Mouse (Mus musculus): ENCODE results near the gene Slc39a5. TPM values are rescaled to one million over a fixed set of nuclear protein-coding genes. Genes with fewer than 3 reads are reported as not detected.
A peak's percentile ranks its signal among the peaks of the same experiment; 100 is the strongest.

Slc39a5 gene
- polyA plus RNA-seq, 1 experiment from 2014 or later: 30.5 TPM

GRCm38 (mm10) chr10:128433417-128433816 is 32.4 kb upstream of the Slc39a5 start:
- Histone ChIP-seq H3K27me3 (no peaks in the 10 kb centered on the region), H3K36me3 (peaks cover 62% of the 10 kb centered on the region), H3K27ac (no peak overlapping the region), H3K9ac (no peak overlapping the region), H3K4me1 (replicated peaks) (no peaks in the 10 kb centered on the region), H3K9me3 (replicated peaks) (no peaks in the 10 kb centered on the region), H3K4me3 (replicated peaks) (no peak overlapping the region), H3K4me2 (no peak overlapping the region)
- WGBS (ENCODE audit: insufficient replicate concordance): 77% methylated on average over 2 of the region's 2 CpGs
- ATAC-seq (ENCODE audit: low read depth) (no peak), DNase-seq (no peak)

GRCm38 (mm10) chr10:128429454-128429853 is 28.4 kb upstream of the Slc39a5 start:
- Histone ChIP-seq H3K4me2 (no peak overlapping the region), H3K4me3 (replicated peaks) (no peak overlapping the region), H3K4me1 (replicated peaks) (peaks cover 7% of the 10 kb centered on the region), H3K27ac (no peak overlapping the region), H3K27me3 (no peaks in the 10 kb centered on the region), H3K9ac (no peak overlapping the region), H3K36me3 (peaks cover 37% of the 10 kb centered on the region), H3K9me3 (replicated peaks) (no peaks in the 10 kb centered on the region)
- no peak for ATAC-seq (ENCODE audit: low read depth)
- WGBS (ENCODE audit: insufficient replicate concordance): 78% methylated on average over 4 of the region's 4 CpGs
- no peak for DNase-seq

- WGBS (ENCODE audit: insufficient replicate concordance): 77% methylated on average over 5 of the region's 5 CpGs
- DNase-seq (no peak), ATAC-seq (ENCODE audit: low read depth) (no peak)
- no peak overlapping the region for H3K9ac ChIP-seq
- H3K4me2 ChIP-seq: no peak overlapping the region
- peaks cover 35% of the 10 kb centered on the region for H3K36me3 ChIP-seq
- H3K27ac ChIP-seq: no peak overlapping the region
- peaks cover 7% of the 10 kb centered on the region for H3K4me1 ChIP-seq (replicated peaks)
- H3K27me3 ChIP-seq: no peaks in the 10 kb centered on the region
- no peak overlapping the region for H3K4me3 ChIP-seq (replicated peaks)
- H3K9me3 ChIP-seq (replicated peaks): no peaks in the 10 kb centered on the region
These were observed 28.0 kb upstream of the Slc39a5 start for GRCm38 (mm10) chr10:128429052-128429451.

- Histone ChIP-seq H3K4me3 (replicated peaks) (no peak overlapping the region), H3K27me3 (no peaks in the 10 kb centered on the region), H3K36me3 (peaks cover 47% of the 10 kb centered on the region), H3K9ac (no peak overlapping the region), H3K4me2 (no peak overlapping the region), H3K27ac (no peak overlapping the region), H3K4me1 (replicated peaks) (peaks cover 7% of the 10 kb centered on the region), H3K9me3 (replicated peaks) (no peaks in the 10 kb centered on the region)
- DNase-seq: no peak
- no peak for ATAC-seq (ENCODE audit: low read depth)
- WGBS (ENCODE audit: insufficient replicate concordance): 68% methylated on average over 3 of the region's 3 CpGs
These were observed 24.2 kb upstream of the Slc39a5 start for GRCm38 (mm10) chr10:128425260-128425659.

- Histone ChIP-seq H3K27ac (no peak overlapping the region), H3K4me2 (no peak overlapping the region), H3K27me3 (no peaks in the 10 kb centered on the region), H3K4me1 (replicated peaks) (peaks cover 7% of the 10 kb centered on the region), H3K9me3 (replicated peaks) (no peaks in the 10 kb centered on the region), H3K36me3 (peaks cover 48% of the 10 kb centered on the region), H3K9ac (no peak overlapping the region), H3K4me3 (replicated peaks) (no peak overlapping the region)
- 27% methylated on average over 7 of the region's 7 CpGs for WGBS (ENCODE audit: insufficient replicate concordance)
- DNase-seq (no peak), ATAC-seq (ENCODE audit: low read depth) (no peak)
These were observed 23.6 kb upstream of the Slc39a5 start for GRCm38 (mm10) chr10:128424604-128425003.

- Histone ChIP-seq H3K9ac (no peak overlapping the region), H3K36me3 (peaks cover 54% of the 10 kb centered on the region), H3K9me3 (replicated peaks) (no peaks in the 10 kb centered on the region), H3K27me3 (no peaks in the 10 kb centered on the region), H3K27ac (no peak overlapping the region), H3K4me1 (replicated peaks) (peaks cover 7% of the 10 kb centered on the region), H3K4me3 (replicated peaks) (no peak overlapping the region), H3K4me2 (no peak overlapping the region)
- WGBS (ENCODE audit: insufficient replicate concordance): 56% methylated on average over 5 of the region's 5 CpGs
- DNase-seq: no peak
- no peak for ATAC-seq (ENCODE audit: low read depth)
These were observed 21.4 kb upstream of the Slc39a5 start for GRCm38 (mm10) chr10:128422426-128422825.

- 78% methylated on average over 5 of the region's 5 CpGs for WGBS (ENCODE audit: insufficient replicate concordance)
- Histone ChIP-seq H3K4me3 (replicated peaks) (no peak overlapping the region), H3K27ac (no peak overlapping the region), H3K9ac (no peak overlapping the region), H3K27me3 (no peaks in the 10 kb centered on the region), H3K9me3 (replicated peaks) (no peaks in the 10 kb centered on the region), H3K4me2 (no peak overlapping the region), H3K36me3 (peaks cover 47% of the 10 kb centered on the region), H3K4me1 (replicated peaks) (peaks cover 49% of the 10 kb centered on the region)
- DNase-seq (no peak), ATAC-seq (ENCODE audit: low read depth) (no peak)
These were observed 13.8 kb upstream of the Slc39a5 start for GRCm38 (mm10) chr10:128414848-128415247.

- H3K27me3 ChIP-seq: no peaks in the 10 kb centered on the region
- H3K4me3 ChIP-seq (replicated peaks): peak overlapping the region; percentile 84; the same call in 1 of the 2 replicates
- 54% methylated on average over 1 of the region's 1 CpGs for WGBS (ENCODE audit: insufficient replicate concordance)
- peak overlapping the region; percentile 88; the same call in 1 of the 2 replicates for H3K9ac ChIP-seq
- H3K27ac ChIP-seq: no peak overlapping the region
- peaks cover 61% of the 10 kb centered on the region for H3K4me1 ChIP-seq (replicated peaks)
- DNase-seq (no peak), ATAC-seq (ENCODE audit: low read depth) (no peak)
- H3K36me3 ChIP-seq: peaks cover 35% of the 10 kb centered on the region
- H3K9me3 ChIP-seq (replicated peaks): no peaks in the 10 kb centered on the region
- H3K4me2 ChIP-seq: peak overlapping the region; percentile 87
These were observed 12.0 kb upstream of the Slc39a5 start for GRCm38 (mm10) chr10:128413076-128413475.

- Histone ChIP-seq H3K36me3 (peaks cover 36% of the 10 kb centered on the region), H3K9me3 (replicated peaks) (no peaks in the 10 kb centered on the region), H3K4me3 (replicated peaks) (peak overlapping the region; percentile 84), H3K4me2 (peak overlapping the region; percentile 87), H3K27ac (peak overlapping the region; percentile 80), H3K9ac (peak overlapping the region; percentile 88), H3K27me3 (no peaks in the 10 kb centered on the region), H3K4me1 (replicated peaks) (peaks cover 65% of the 10 kb centered on the region)
- WGBS (ENCODE audit: insufficient replicate concordance): 8% methylated on average over 1 of the region's 1 CpGs
- ATAC-seq (ENCODE audit: low read depth) (no peak), DNase-seq (no peak)
These were observed 11.5 kb upstream of the Slc39a5 start for GRCm38 (mm10) chr10:128412558-128412957.

- H3K4me3 ChIP-seq (replicated peaks): peak overlapping the region; percentile 84
- peaks cover 30% of the 10 kb centered on the region for H3K36me3 ChIP-seq
- DNase-seq (no peak), ATAC-seq (ENCODE audit: low read depth) (no peak)
- WGBS (ENCODE audit: insufficient replicate concordance): under 1% methylated on average over 14 of the region's 14 CpGs
- peak overlapping the region; percentile 80 for H3K27ac ChIP-seq
- peak overlapping the region; percentile 88 for H3K9ac ChIP-seq
- H3K9me3 ChIP-seq (replicated peaks): no peaks in the 10 kb centered on the region
- peaks cover 65% of the 10 kb centered on the region for H3K4me1 ChIP-seq (replicated peaks)
- H3K27me3 ChIP-seq: no peaks in the 10 kb centered on the region
- H3K4me2 ChIP-seq: peak overlapping the region; percentile 87
These were observed 11.0 kb upstream of the Slc39a5 start for GRCm38 (mm10) chr10:128412055-128412381.

- Histone ChIP-seq H3K4me1 (replicated peaks) (peaks cover 65% of the 10 kb centered on the region), H3K27me3 (no peaks in the 10 kb centered on the region), H3K9me3 (replicated peaks) (no peaks in the 10 kb centered on the region), H3K4me3 (replicated peaks) (peak within 1 kb of the TSS; percentile 84), H3K9ac (peak within 1 kb of the TSS; percentile 88), H3K27ac (peak within 1 kb of the TSS; percentile 80), H3K36me3 (peaks cover 28% of the 10 kb centered on the region), H3K4me2 (peak within 1 kb of the TSS; percentile 87)
- under 1% methylated on average over 50 of the region's 50 CpGs for WGBS (ENCODE audit: insufficient replicate concordance)
- peak; percentile 83 for ATAC-seq (ENCODE audit: low read depth)
- DNase-seq: peak; percentile 94
These were observed 10.4 kb upstream of the Slc39a5 start, which contains the start of the genes Nabp2 and Rnf41 for GRCm38 (mm10) chr10:128411211-128412054. Gene Nabp2, minus strand, starts transcription at chr10:128411492. Gene Rnf41, plus strand, starts transcription at chr10:128411657.

- WGBS (ENCODE audit: insufficient replicate concordance): 27% methylated on average over 4 of the region's 4 CpGs
- H3K9ac ChIP-seq: peak overlapping the region; percentile 88
- peak overlapping the region; percentile 87 for H3K4me2 ChIP-seq
- no peaks in the 10 kb centered on the region for H3K27me3 ChIP-seq
- peak overlapping the region; percentile 80 for H3K27ac ChIP-seq
- H3K9me3 ChIP-seq (replicated peaks): no peaks in the 10 kb centered on the region
- peaks cover 60% of the 10 kb centered on the region for H3K4me1 ChIP-seq (replicated peaks)
- peak overlapping the region; percentile 84 for H3K4me3 ChIP-seq (replicated peaks)
- H3K36me3 ChIP-seq: peaks cover 31% of the 10 kb centered on the region
- DNase-seq (no peak), ATAC-seq (ENCODE audit: low read depth) (no peak)
These were observed 9.5 kb upstream of the Slc39a5 start for GRCm38 (mm10) chr10:128410560-128410845.
